Mouse (Mus musculus): Measurements from ENCODE around the gene Gm21028. TPM values are rescaled to one million over a fixed set of nuclear protein-coding genes. Genes with fewer than 3 reads are reported as not detected.
"Not testable (repeated sequence)": the region's sequence is repeated elsewhere in the genome, so short reads cannot be mapped to it uniquely, and the experiment has no call there.

The Gm21028 gene
- total RNA-seq (2021), result not detected

GRCm38 (mm10) chr7:42578488-42578887 is at the start of gene Gm21028:
Gene Gm21028, minus strand, starts transcription at chr7:42578588.
- DNase-seq (ENCODE audit: low spot score in 2 of 2), result no peak

DNA sequence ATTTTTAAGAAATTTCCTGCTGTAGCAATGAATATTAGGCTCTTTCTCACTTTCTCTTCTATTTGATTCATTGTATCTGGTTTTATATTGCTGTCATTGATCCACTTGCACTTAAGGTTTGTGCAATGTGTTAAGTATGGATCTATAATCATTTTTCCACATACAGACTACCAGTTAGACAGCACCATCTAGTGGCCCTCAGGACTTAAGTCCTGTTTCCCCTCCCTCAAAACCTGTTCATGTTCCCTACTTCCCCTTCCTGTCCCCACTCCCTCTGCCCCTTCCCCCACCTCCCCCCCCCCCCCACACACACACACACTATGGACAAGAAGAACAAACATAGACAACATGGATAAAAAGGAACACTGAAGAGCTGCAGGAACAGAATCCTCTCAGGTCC is 17.3 kb upstream of the Gm21028 start:
- DNase-seq (ENCODE audit: low spot score in 2 of 2); intact Hi-C loops (cut with DNase I): not testable (repeated sequence)

More at GRCm38 (mm10) chr7:42578488-42578887, at the start of gene Gm21028:
- intact Hi-C loops (cut with DNase I), result no loop called here

GRCm38 (mm10) chr7:42592413-42592812 is 14.0 kb upstream of the Gm21028 start, which contains the start of gene Zfp977:
Gene Zfp977, minus strand, starts transcription at chr7:42592547.
- intact Hi-C loops (cut with DNase I); DNase-seq (ENCODE audit: low spot score in 2 of 2): not testable (repeated sequence)

DNA sequence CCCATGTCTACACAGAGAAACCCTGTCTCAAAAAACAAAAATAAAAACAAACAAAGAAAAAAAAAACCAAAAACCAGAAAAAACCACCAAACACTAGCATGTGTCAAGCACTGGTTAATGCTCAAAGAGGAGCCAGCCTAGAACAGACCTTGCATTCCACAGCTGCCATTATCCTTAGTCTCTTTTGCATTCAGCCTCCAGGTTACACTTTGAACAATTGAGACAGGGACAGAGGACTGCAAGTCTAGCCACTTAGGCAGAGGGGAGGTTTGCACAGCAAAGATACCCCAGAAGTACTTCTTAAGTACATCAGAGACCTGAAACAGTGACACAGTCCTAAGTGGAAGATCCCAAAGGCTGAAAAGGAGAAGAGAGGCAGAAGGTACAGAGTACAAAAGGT is 12.9 kb upstream of the Gm21028 start:
- intact Hi-C loops (cut with DNase I), result not testable (repeated sequence)

GRCm38 (mm10) chr7:42551766-42552165 is 26.6 kb downstream of the Gm21028 start:
- intact Hi-C loops (cut with DNase I), result no loop called here
- DNase-seq (ENCODE audit: low spot score in 2 of 2), result no peak

More for the DNA sequence above, 12.9 kb upstream of the Gm21028 start:
- DNase-seq (ENCODE audit: low spot score in 2 of 2), result not testable (repeated sequence)

Small RNAs within 50 kb of the gene (microRNA-seq; reads per million reads assigned to microRNA genes)
- gene Gm24938, result 0 reads per million in 2 experiments

Other genes with a start within 250 kb of the Gm21028 start
- gene 4933421I07Rik, start 130.5 kb downstream of the Gm21028 start, total RNA-seq (2021), result not detected
- gene Zfp141, start 72.8 kb downstream of the Gm21028 start, total RNA-seq (2021), result 10 to 100 TPM; 14.1 to 16.3 TPM
- gene Zfp977, start 14.0 kb upstream of the Gm21028 start, total RNA-seq (2021), result 1 to 10 TPM; 1.6 to 1.7 TPM
- 1 to 10 TPM; 2.7 to 3.0 TPM for gene Zfp976, start 64.0 kb upstream of the Gm21028 start, total RNA-seq (2021)
- gene Zfp975, start 114.2 kb upstream of the Gm21028 start, total RNA-seq (2021), result 1 to 10 TPM; 5.5 to 7.1 TPM
- gene Gm17067, start 148.4 kb upstream of the Gm21028 start, total RNA-seq (2021), result not detected
- gene Vmn2r62, start 214.9 kb upstream of the Gm21028 start, total RNA-seq (2021), result not detected